Mouse (Mus musculus) kidney, postnatal 0 days (tissue): ENCODE measurements around the gene Tmed8. TPM values are rescaled to one million over a fixed set of nuclear protein-coding genes. Genes with fewer than 3 reads are reported as not detected.

Source experiments
- ATAC-seq: fragments of 200-750 bp; cut with Nextera tagmentation; replicated peaks from 2 replicates; pipeline ENCODE4 v1.8.0; 2017; ENCODE audit warnings: low read depth, moderate number of reproducible peaks, moderate TSS enrichment, moderate library complexity; ENCODE audit not compliant: low FRiP score
- DNase-seq: peaks from one replicate; pipeline ENCODE4 v3.0.0-alpha.2; 2016; ENCODE audit warnings: low spot score
- H3K27ac ChIP-seq: fragments of 300-500 bp; sonication (generic); 2 replicates; pipeline ENCODE4 v1.5.1; 2014; ENCODE audit warnings: mild to moderate bottlenecking
- H3K27me3 ChIP-seq: fragments of 300-500 bp; sonication (generic); 2 replicates; pipeline ENCODE4 v1.6.1; 2014; ENCODE audit warnings: low read length, mixed read lengths; ENCODE audit not compliant: insufficient read depth
- H3K36me3 ChIP-seq: fragments of 300-500 bp; sonication (generic); 2 replicates; pipeline ENCODE4 v1.6.1; 2014; ENCODE audit warnings: low read length, mixed read lengths; ENCODE audit not compliant: insufficient read depth
- H3K4me1 ChIP-seq: fragments of 300-500 bp; sonication (generic); replicated peaks from 2 replicates; pipeline ENCODE4 v1.6.1; 2014; ENCODE audit warnings: antibody characterized with exemption, low read length, mixed read lengths; ENCODE audit not compliant: insufficient read depth
- H3K4me2 ChIP-seq: fragments of 300-500 bp; sonication (generic); 2 replicates; pipeline ENCODE4 v1.6.1; 2014; ENCODE audit warnings: mild to moderate bottlenecking, low read length, moderate library complexity, mixed read lengths
- H3K4me3 ChIP-seq: fragments of 300-500 bp; sonication (generic); replicated peaks from 2 replicates; pipeline ENCODE4 v1.5.1; 2014; ENCODE audit warnings: low read depth, low read length
- H3K9ac ChIP-seq: fragments of 300-500 bp; sonication (generic); 2 replicates; pipeline ENCODE4 v1.6.1; 2014; ENCODE audit warnings: low read depth, low read length
- H3K9me3 ChIP-seq: fragments of 300-500 bp; sonication (generic); replicated peaks from 2 replicates; pipeline ENCODE4 v1.6.1; 2016; ENCODE audit warnings: low read length, inconsistent platforms, mixed read lengths
- CTCF ChIP-seq: IDR thresholded peaks from 2 replicates; pipeline ENCODE4 v1.5.1; 2016; ENCODE audit warnings: antibody characterized with exemption, low read depth, mild to moderate bottlenecking, moderate library complexity
- WGBS: fragments of 180-500 bp; shearing (Covaris S2); extraction: QIAGEN DNeasy Blood & Tissue Kit; methylation state at CpG from one replicate; pipeline ENCODE4 v1.1.7; 2014; 5-methylcytosine and 5-hydroxymethylcytosine counted together
- polyA plus RNA-seq: library from polyadenylated mRNA; unstranded; fragments of >200 nt; fragmentation: Nextera tagmentation; extraction: Ambion mirVana; gene quantifications from 2 replicates; pipeline ENCODE4 v1.2.1, GENCODE M21; 2015

Tmed8 gene
- polyA plus RNA-seq, 1 experiment from 2014 or later = 1.7 TPM

DNA sequence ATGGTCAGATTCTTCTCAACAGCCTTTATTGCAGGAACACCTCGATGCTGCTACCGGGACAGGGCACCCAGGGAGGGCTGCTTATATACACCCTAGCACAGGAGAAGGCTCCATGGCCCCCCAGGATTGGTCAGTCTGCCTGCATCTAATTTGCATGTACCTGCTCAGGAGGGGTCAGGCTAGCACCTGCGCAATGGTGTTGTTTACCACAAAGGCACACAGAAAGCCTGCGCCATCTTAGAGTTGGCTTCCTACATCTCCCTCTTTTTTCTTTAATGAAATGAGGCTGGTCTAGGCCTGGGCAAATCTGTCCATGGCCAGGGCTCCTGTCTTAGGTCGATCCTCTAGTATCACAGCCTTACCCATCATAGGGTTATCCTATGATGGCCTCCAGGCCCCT lies 50.8 kb downstream of the Tmed8 start:
- no peaks in the 10 kb centered on the region for H3K9me3 ChIP-seq
- 98% methylated on average over 5 of the region's 5 CpGs for WGBS
- H3K9ac ChIP-seq = no peak overlapping the region
- H3K36me3 ChIP-seq = no peaks in the 10 kb centered on the region
- H3K27ac ChIP-seq = no peak overlapping the region
- no peak overlapping the region for H3K4me3 ChIP-seq
- ATAC-seq (no peak), DNase-seq (no peak)
- 0 out of 2 replicates have a peak, but pooled peaks cover 4% of the 10 kb centered on the region for H3K4me1 ChIP-seq
- no peak overlapping the region for H3K4me2 ChIP-seq
- no peak for TF ChIP-seq CTCF
- no peaks in the 10 kb centered on the region for H3K27me3 ChIP-seq

DNA sequence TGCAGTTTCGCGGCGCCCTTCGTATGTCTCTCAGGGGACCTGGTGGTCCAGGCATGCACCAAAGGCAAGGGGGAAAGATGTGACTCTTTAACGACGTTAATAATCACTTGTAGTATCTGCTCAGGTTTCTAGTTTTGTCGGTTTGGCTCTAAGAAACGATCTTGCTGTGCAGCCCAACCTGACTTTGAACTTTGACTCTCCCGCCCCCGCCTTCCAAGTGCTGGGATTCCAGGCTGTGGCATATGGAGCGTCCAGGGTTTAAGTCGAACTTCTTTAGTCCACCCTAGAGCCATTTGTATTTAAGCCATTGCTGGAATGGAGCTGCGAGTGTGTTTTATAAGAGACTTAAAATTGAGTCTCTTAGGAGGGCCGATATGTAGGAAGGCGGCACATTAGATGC lies 52.1 kb downstream of the Tmed8 start:
- peak; percentile 51 for DNase-seq
- 16% methylated on average over 15 of the region's 15 CpGs for WGBS

DNA sequence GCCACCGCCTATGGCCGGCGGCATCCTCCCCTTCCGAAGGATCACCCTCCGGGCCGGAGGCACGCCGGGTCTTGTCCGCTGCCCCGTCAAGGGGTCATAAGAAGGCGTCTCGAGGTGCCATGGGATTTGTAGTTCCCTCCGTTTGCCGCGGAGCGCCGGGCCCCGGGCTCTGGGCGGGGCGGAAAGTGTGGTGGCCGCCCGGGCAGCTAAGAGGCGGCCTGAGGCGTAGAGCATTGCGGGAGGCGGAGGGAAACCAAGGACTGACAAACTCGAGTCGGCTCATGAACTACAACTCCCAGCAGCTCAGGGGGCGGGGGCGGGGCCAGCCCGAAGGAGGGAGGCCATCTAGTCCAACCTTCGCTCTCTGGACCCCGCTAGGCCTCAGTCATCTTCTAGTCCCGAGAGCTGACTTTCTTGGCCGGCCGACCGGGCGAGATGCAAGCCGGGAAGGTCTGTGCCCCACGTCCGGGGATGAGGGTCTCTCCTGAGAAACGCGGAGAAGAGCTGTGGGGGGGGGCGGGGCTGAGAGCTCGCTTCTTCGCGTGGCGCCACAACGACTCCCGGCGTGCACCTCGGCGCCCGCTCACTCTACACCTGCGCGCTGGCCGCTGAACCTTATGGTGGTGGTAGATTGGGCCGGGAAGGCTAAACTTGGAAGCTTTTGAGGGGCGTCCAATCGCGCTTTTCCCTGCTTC lies 52.7 kb downstream of the Tmed8 start, which contains the start of gene Pomt2:
Pomt2 (minus strand) TSS at position 574 of the 695 bp plus-strand sequence.
- DNase-seq (peak; percentile 99), ATAC-seq (peak; percentile 95)
- H3K9me3 ChIP-seq = no peaks in the 10 kb centered on the region
- H3K4me2 ChIP-seq = peak within 1 kb of the TSS; percentile 62
- no peaks in the 10 kb centered on the region for H3K27me3 ChIP-seq
- no peaks in the 10 kb centered on the region for H3K36me3 ChIP-seq
- no peak for TF ChIP-seq CTCF
- peak within 1 kb of the TSS; percentile 81 for H3K27ac ChIP-seq
- 0 out of 2 replicates have a peak, but pooled peaks cover 4% of the 10 kb centered on the region for H3K4me1 ChIP-seq
- H3K4me3 ChIP-seq = peak within 1 kb of the TSS; percentile 64
- WGBS = under 1% methylated on average over 61 of the region's 61 CpGs
- H3K9ac ChIP-seq = peak within 1 kb of the TSS; percentile 70

More for the DNA sequence above, 52.1 kb downstream of the Tmed8 start:
- ATAC-seq = peak; percentile 9; the same call in 1 of the 2 replicates
- H3K27ac ChIP-seq = peak overlapping the region; percentile 81
- H3K27me3 ChIP-seq = no peaks in the 10 kb centered on the region
- TF ChIP-seq CTCF = no peak
- no peaks in the 10 kb centered on the region for H3K36me3 ChIP-seq
- H3K9ac ChIP-seq = peak overlapping the region; percentile 70
- peak overlapping the region; percentile 62 for H3K4me2 ChIP-seq
- H3K4me3 ChIP-seq = peak overlapping the region; percentile 64
- 0 out of 2 replicates have a peak, but pooled peaks cover 4% of the 10 kb centered on the region for H3K4me1 ChIP-seq
- no peaks in the 10 kb centered on the region for H3K9me3 ChIP-seq

DNA sequence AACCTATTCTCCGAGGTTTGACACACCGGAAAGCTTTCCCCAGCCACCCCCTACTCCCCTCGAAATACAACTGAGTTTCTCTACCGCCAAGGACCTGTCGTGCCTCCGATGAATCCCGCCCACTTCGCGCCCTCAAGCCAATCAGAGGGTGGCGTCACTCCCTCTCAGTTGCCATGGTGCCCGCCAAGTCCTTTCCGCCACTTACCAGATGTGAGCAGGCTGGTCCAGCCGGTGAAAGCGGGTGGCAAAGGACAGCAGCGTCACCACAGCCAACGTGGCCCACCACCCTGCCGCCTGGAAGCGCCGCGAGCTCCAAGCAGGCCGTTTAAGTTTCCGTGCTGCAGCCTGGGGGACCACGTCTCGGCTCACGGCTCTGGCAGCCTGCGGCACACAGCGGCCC lies 53.3 kb downstream of the Tmed8 start, which contains the start of gene Gstz1:
Gstz1 (plus strand) TSS at position 200 of the 400 bp plus-strand sequence.
- Histone ChIP-seq H3K36me3 (no peaks in the 10 kb centered on the region), H3K9me3 (no peaks in the 10 kb centered on the region), H3K27ac (peak within 1 kb of the TSS; percentile 81), H3K9ac (peak within 1 kb of the TSS; percentile 70), H3K4me2 (peak within 1 kb of the TSS; percentile 62), H3K4me3 (peak within 1 kb of the TSS; percentile 64), H3K4me1 (0 out of 2 replicates have a peak, but pooled peaks cover 4% of the 10 kb centered on the region), H3K27me3 (no peaks in the 10 kb centered on the region)
- ATAC-seq = peak; percentile 90
- WGBS = under 1% methylated on average over 27 of the region's 27 CpGs
- TF ChIP-seq CTCF = peak; percentile 36
- peak; percentile 94 for DNase-seq

DNA sequence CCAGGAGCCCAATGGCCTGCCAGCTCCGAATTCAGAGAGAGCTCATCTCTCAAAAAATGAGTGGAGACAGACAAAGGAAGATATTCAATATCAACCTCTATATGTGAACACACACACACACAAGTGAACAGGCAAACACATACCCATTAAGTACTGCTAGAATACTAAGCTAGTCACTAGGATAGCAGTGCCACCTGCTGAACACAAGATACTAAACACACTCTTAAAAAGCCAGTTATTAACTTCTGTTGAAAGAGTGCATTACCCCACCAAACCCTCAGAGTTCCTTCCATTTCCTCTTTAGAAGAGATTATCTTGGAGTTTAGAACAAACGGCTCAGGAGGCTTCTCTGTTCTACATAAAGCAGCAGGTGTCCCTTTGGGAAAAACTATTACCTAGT lies 58.1 kb downstream of the Tmed8 start:
- no peaks in the 10 kb centered on the region for H3K27me3 ChIP-seq
- H3K27ac ChIP-seq = no peak overlapping the region
- H3K4me1 ChIP-seq = 0 out of 2 replicates have a peak, but pooled peaks cover 4% of the 10 kb centered on the region
- DNase-seq (peak; percentile 8), ATAC-seq (no peak)
- TF ChIP-seq CTCF = no peak
- no peaks in the 10 kb centered on the region for H3K9me3 ChIP-seq
- H3K36me3 ChIP-seq = 0 out of 2 replicates have a peak, but pooled peaks cover 5% of the 10 kb centered on the region
- H3K9ac ChIP-seq = no peak overlapping the region
- H3K4me2 ChIP-seq = no peak overlapping the region
- H3K4me3 ChIP-seq = no peak overlapping the region
- 71% methylated on average over 2 of the region's 2 CpGs for WGBS

DNA sequence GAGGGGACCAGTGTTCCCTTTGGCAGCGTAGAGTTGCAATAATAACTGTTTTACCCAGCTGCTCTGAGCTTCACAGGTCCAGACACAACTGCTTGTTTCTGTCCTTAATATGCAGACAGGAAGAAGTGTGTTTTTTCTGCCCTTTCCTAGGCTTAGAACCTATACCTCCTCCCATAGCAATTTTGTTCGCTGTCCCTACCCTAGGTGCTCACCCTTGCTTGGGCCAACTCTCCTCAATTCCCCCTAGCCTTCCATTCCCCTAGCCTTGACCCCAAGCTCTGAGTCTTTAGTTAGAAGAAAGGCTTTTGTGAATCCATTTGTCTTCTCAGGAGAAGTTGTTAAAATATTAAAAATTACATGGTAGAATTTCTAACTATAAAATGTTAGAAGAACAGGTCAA lies 61.5 kb downstream of the Tmed8 start:
- 70% methylated on average over 2 of the region's 2 CpGs for WGBS
- Histone ChIP-seq H3K27ac (no peak overlapping the region), H3K27me3 (no peaks in the 10 kb centered on the region), H3K36me3 (peaks cover 10% of the 10 kb centered on the region; the same call in 1 of the 2 replicates), H3K4me3 (no peak overlapping the region), H3K4me1 (no peaks in the 10 kb centered on the region), H3K9me3 (no peaks in the 10 kb centered on the region), H3K4me2 (no peak overlapping the region), H3K9ac (no peak overlapping the region)
- no peak for TF ChIP-seq CTCF
- ATAC-seq = no peak
- no peak for DNase-seq
